Mouse (Mus musculus): ENCODE results near the gene Ednrb.

- TF ChIP-seq CTCF (IDR thresholded peaks at IDR 0.05; ENCODE audit: extremely low read depth, insufficient read depth, low read length): no peak
- TF ChIP-seq POLR2A (IDR thresholded peaks at IDR 0.05; ENCODE audit: extremely low read depth, insufficient read depth, low read length): no peak
These were observed 28.7 kb downstream of the Ednrb start for GRCm38 (mm10) chr14:103815542-103815941.
